Mouse (Mus musculus) heart, embryonic 12.5 days (tissue): Measurements from ENCODE around the gene 9930104L06Rik. TPM values are rescaled to one million over a fixed set of nuclear protein-coding genes. Genes with fewer than 3 reads are reported as not detected.
"Not testable (repeated sequence)": the region's sequence is repeated elsewhere in the genome, so short reads cannot be mapped to it uniquely, and the experiment has no call there.

Experiments
- ATAC-seq: fragments of 200-750 bp; cut with Nextera tagmentation; 2 replicates; pipeline ENCODE4 v1.8.0; 2017; ENCODE audit warnings: moderate TSS enrichment, moderate library complexity; ENCODE audit not compliant: insufficient number of reproducible peaks, low FRiP score
- H3K27ac ChIP-seq: fragments of 300-500 bp; sonication (generic); 2 replicates; pipeline ENCODE4 v1.5.1; 2016; ENCODE audit warnings: mild to moderate bottlenecking, moderate library complexity; ENCODE audit not compliant: poor library complexity, severe bottlenecking
- H3K27me3 ChIP-seq: fragments of 300-500 bp; sonication (generic); replicated peaks from 2 replicates; pipeline ENCODE4 v1.6.1; 2016; ENCODE audit warnings: mild to moderate bottlenecking, moderate library complexity
- H3K36me3 ChIP-seq: fragments of 300-500 bp; sonication (generic); 2 replicates; pipeline ENCODE4 v1.6.1; 2016; ENCODE audit warnings: mild to moderate bottlenecking, moderate library complexity
- H3K4me1 ChIP-seq: fragments of 300-500 bp; sonication (generic); replicated peaks from 2 replicates; pipeline ENCODE4 v1.6.1; 2016; ENCODE audit warnings: mild to moderate bottlenecking
- H3K4me2 ChIP-seq: fragments of 300-500 bp; sonication (generic); 2 replicates; pipeline ENCODE4 v1.6.1; 2016; ENCODE audit warnings: mild to moderate bottlenecking, moderate library complexity
- H3K4me3 ChIP-seq: fragments of 300-500 bp; sonication (generic); 2 replicates; pipeline ENCODE4 v1.5.1; 2016; ENCODE audit warnings: mild to moderate bottlenecking
- H3K9ac ChIP-seq: fragments of 300-500 bp; sonication (generic); 2 replicates; pipeline ENCODE4 v1.6.1; 2016; ENCODE audit warnings: mild to moderate bottlenecking, moderate library complexity
- H3K9me3 ChIP-seq: fragments of 300-500 bp; sonication (generic); replicated peaks from 2 replicates; pipeline ENCODE4 v1.6.1; 2016; ENCODE audit warnings: mild to moderate bottlenecking, moderate library complexity
- WGBS: fragments of 180-500 bp; shearing (Covaris S2); methylation state at CpG from one replicate; pipeline ENCODE4 v1.1.7; 2016; 5-methylcytosine and 5-hydroxymethylcytosine counted together
- polyA plus RNA-seq: library from polyadenylated mRNA; unstranded; fragments of >200 nt; fragmentation: Nextera tagmentation; extraction: Ambion mirVana; gene quantifications from 2 replicates; pipeline ENCODE4 v1.2.1, GENCODE M21; 2016

9930104L06Rik gene
- polyA plus RNA-seq, 1 experiment from 2014 or later = 9.9 TPM

DNA sequence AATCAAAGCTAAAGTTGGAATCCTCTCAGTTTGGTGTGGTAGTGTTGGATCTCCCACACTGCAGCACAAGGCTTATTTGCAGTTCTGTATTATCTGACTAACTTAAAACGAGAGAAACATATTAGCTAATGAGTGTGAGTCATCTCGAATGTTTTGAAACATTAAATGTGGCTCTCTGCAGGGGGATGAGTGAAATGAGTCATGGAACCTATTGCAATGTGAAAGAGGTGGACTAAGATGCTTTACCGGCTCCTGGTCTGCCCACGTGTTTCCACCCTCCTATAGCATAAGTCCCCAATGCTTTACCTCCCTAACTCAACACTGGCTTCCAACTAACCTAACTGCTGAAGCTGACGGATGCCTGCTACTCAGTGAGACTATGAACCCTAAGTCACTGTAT lies 8.7 kb upstream of the 9930104L06Rik start:
- H3K4me3 ChIP-seq = no peak overlapping the region
- H3K9me3 ChIP-seq = no peaks in the 10 kb centered on the region
- H3K27ac ChIP-seq = no peak overlapping the region
- no peaks in the 10 kb centered on the region for H3K27me3 ChIP-seq
- peaks cover 80% of the 10 kb centered on the region for H3K36me3 ChIP-seq
- H3K9ac ChIP-seq = no peak overlapping the region
- 93% methylated on average over 5 of the region's 5 CpGs for WGBS
- H3K4me1 ChIP-seq = no peaks in the 10 kb centered on the region
- no peak for ATAC-seq
- H3K4me2 ChIP-seq = no peak overlapping the region

DNA sequence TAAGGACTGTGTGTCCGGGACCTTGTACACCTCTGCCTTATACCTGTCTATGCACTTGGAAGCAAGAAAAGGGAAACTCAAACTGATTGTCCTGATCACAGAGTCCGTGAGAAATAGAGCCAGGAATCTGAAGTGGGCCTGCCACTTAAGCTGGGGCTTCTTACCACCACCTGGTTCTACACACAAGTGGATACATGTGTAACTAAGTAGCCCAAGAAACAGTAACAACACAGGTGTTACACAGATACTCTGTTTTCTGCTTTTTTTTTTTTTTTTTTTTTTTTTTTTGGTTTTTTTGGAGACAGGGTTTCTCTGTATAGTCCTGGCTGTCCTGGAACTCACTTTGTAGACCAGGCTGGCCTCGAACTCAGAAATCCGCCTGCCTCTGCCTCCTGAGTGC lies 2.4 kb downstream of the 9930104L06Rik start, which contains the start of gene Cdca8:
TSS of gene Cdca8 (minus strand) at position 101 of the 400 bp plus-strand sequence.
- H3K4me1 ChIP-seq = peaks cover 16% of the 10 kb centered on the region
- ATAC-seq, H3K27me3 ChIP-seq, H3K27ac ChIP-seq, H3K4me2 ChIP-seq, H3K9me3 ChIP-seq, H3K4me3 ChIP-seq, H3K9ac ChIP-seq: not testable (repeated sequence)
- H3K36me3 ChIP-seq = peaks cover 48% of the 10 kb centered on the region
- 89% methylated on average over 4 of the region's 4 CpGs for WGBS

DNA sequence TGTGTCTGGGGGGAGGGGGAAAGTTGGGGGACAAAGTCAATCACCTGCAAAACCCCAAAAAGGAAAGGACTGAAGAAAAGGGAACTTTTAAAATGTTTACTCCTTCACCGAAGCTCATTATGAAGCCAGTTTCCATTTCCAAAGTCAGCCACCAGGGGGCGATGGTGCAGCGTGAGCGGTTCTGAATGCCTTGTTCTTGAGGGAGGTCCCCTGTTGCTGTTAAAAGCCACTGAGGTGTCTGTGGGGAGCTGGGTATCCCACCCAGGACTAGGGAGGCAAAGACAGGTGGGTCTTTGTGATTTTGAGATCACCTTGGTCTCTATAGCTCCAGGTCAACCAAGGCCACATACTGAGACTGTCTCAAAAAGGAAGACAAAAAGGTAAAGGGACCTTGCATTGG lies 6.2 kb downstream of the 9930104L06Rik start:
- peaks cover 48% of the 10 kb centered on the region for H3K36me3 ChIP-seq
- no peak overlapping the region for H3K9ac ChIP-seq
- H3K4me3 ChIP-seq = no peak overlapping the region
- H3K27me3 ChIP-seq = no peaks in the 10 kb centered on the region
- 8% methylated on average over 4 of the region's 4 CpGs for WGBS
- no peaks in the 10 kb centered on the region; the same call in 1 of the 2 replicates for H3K4me1 ChIP-seq
- H3K9me3 ChIP-seq = no peaks in the 10 kb centered on the region
- no peak overlapping the region for H3K4me2 ChIP-seq
- no peak for ATAC-seq
- H3K27ac ChIP-seq = no peak overlapping the region

DNA sequence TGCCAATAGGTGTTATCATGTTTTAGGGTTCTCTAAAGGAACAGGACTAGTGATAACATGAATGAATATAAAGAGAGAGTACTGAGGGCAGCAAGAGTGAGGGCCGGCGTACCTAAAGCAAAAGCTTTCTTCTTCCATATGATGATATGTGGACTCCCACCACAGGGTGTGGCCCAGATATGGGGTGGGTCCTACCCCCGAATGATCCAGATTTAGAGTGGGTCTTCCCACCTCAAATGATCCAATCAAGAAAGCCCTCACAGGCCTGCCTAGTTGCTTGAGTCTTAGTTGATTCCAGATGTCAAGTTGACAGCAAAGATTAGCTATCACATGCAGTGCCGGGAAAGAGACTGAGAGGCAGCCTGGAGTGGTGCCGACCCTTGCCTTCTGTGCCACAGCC lies 6.9 kb downstream of the 9930104L06Rik start:
- WGBS = 55% methylated on average over 5 of the region's 5 CpGs
- no peaks in the 10 kb centered on the region for H3K4me1 ChIP-seq
- no peak for ATAC-seq
- no peaks in the 10 kb centered on the region for H3K27me3 ChIP-seq
- no peak overlapping the region for H3K4me3 ChIP-seq
- H3K9me3 ChIP-seq = no peaks in the 10 kb centered on the region
- no peak overlapping the region for H3K9ac ChIP-seq
- peaks cover 41% of the 10 kb centered on the region for H3K36me3 ChIP-seq
- H3K27ac ChIP-seq = no peak overlapping the region
- no peak overlapping the region for H3K4me2 ChIP-seq

DNA sequence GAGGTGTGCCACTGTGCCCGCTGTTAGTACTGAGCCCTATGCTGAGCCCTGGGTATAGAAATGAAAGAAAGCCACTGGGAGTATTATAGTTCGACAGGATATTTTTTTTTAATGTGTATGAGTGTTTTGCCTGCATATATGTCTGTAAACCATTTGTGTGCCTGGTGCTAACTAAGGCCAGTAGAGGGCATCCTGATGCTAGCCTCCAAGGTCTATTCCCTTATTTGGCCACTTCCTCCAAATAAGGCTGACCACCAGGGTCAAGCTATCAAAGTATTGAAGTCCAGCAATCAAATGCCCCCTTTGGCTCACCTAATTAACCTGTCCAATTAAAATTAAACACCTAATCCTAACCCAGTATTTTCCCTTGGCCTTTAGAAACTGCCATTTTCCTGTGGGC lies 8.1 kb downstream of the 9930104L06Rik start:
- no peak overlapping the region for H3K9ac ChIP-seq
- H3K4me1 ChIP-seq = no peaks in the 10 kb centered on the region
- H3K27ac ChIP-seq = no peak overlapping the region
- no peak overlapping the region for H3K4me2 ChIP-seq
- 67% methylated on average over 2 of the region's 2 CpGs for WGBS
- no peaks in the 10 kb centered on the region for H3K9me3 ChIP-seq
- no peak for ATAC-seq
- H3K4me3 ChIP-seq = no peak overlapping the region
- H3K36me3 ChIP-seq = peaks cover 31% of the 10 kb centered on the region
- no peaks in the 10 kb centered on the region for H3K27me3 ChIP-seq

DNA sequence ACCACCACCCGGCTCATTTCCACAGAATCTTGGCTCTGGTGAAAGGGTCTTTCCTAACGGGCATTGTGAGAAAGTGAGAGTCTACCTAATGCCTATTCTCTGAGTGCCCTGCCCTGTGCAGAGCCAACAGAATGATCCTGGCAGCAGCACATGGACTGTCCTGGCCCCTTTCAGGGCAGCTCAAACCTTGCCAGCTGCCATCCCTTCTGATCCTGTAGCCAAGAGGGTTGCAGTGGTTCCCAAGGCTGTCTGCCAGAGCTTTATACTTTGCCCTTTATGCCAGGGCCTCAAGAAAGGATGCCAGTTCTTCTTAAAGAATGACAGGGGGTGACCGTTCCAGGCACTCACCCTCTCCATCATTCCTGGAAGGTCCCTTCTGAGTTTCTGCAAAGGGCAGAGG lies 12.6 kb downstream of the 9930104L06Rik start:
- WGBS = 72% methylated on average over 3 of the region's 3 CpGs
- no peak overlapping the region for H3K9ac ChIP-seq

DNA sequence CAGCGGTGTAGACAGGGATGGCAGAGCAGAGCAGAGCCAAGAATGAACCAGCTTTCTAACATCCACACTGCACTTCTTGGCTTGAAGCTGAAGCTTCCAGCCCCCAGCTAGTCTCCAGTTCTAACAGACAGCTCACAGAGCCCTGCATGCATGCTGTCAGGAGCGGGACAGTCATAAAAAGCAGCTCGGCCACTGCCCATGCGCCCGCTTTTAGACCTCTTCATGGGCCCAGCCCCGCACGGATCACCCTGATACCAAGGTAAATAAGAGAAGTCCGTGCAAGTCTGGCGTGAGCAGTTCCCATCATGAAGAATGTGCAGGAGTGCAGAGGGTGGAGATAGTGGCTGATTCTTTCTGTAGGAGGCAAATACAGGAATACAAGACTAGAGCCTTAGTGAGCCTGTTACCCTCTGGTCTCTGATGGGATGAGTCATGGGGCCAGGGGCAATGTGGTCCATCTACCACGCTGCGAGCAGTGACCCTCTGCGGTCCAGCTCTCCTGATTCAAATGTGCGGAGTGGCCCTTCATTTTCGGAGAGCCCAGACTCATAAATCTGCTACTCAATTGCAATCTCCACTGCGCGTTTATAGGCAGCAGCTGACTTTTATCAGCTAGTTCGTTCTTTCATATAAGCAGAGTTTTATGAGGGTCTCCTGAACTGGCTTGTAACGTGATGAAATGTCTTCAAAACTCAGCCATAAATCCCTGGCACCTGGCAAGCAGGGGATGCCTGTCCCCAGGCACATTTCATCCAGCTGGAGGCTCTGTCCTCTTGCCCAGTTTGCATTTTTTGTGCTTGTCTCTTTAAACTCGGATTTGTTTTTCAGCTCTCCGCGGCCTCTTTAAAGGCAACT lies 13.6 kb downstream of the 9930104L06Rik start:
- no peak overlapping the region for H3K27ac ChIP-seq
- H3K9me3 ChIP-seq = no peaks in the 10 kb centered on the region
- H3K27me3 ChIP-seq = no peaks in the 10 kb centered on the region; the same call in 1 of the 2 replicates
- no peak overlapping the region for H3K4me2 ChIP-seq
- no peaks in the 10 kb centered on the region for H3K4me1 ChIP-seq
- H3K4me3 ChIP-seq = no peak overlapping the region
- no peak for ATAC-seq
- no peak overlapping the region for H3K9ac ChIP-seq
- WGBS = 75% methylated on average over 21 of the region's 21 CpGs
- no peaks in the 10 kb centered on the region for H3K36me3 ChIP-seq

More for the DNA sequence above, 12.6 kb downstream of the 9930104L06Rik start:
- H3K27ac ChIP-seq = no peak overlapping the region
- no peak for ATAC-seq
- no peak overlapping the region for H3K4me3 ChIP-seq
- H3K36me3 ChIP-seq = no peaks in the 10 kb centered on the region
- no peak overlapping the region for H3K4me2 ChIP-seq
- H3K27me3 ChIP-seq = no peaks in the 10 kb centered on the region; the same call in 1 of the 2 replicates
- H3K4me1 ChIP-seq = no peaks in the 10 kb centered on the region
- no peaks in the 10 kb centered on the region for H3K9me3 ChIP-seq

DNA sequence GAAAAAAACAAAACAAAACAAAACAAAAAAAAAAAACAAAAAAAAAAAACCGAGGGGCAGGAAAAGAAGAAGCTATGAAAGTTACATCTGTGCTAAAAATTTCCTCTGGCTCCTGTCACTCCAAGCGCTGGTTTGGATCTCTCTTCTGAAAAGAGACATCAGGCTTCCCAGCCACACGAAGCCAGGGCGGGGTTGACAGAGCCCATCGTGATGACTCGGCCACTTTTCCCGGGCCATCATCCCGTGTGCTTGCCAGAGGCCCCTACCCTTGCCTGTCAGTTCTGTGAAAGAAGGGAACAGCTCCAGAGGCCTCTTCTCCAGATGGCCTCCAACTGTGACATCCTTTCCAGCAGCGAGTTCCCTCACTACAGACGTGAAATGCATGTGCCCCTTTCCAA lies 14.2 kb downstream of the 9930104L06Rik start:
- H3K36me3 ChIP-seq = no peaks in the 10 kb centered on the region
- H3K4me2 ChIP-seq = no peak overlapping the region
- 31% methylated on average over 10 of the region's 10 CpGs for WGBS
- no peaks in the 10 kb centered on the region for H3K9me3 ChIP-seq
- no peak overlapping the region for H3K27ac ChIP-seq
- H3K27me3 ChIP-seq = no peaks in the 10 kb centered on the region; the same call in 1 of the 2 replicates
- no peak overlapping the region for H3K9ac ChIP-seq
- H3K4me3 ChIP-seq = no peak overlapping the region
- H3K4me1 ChIP-seq = no peaks in the 10 kb centered on the region
- no peak for ATAC-seq

DNA sequence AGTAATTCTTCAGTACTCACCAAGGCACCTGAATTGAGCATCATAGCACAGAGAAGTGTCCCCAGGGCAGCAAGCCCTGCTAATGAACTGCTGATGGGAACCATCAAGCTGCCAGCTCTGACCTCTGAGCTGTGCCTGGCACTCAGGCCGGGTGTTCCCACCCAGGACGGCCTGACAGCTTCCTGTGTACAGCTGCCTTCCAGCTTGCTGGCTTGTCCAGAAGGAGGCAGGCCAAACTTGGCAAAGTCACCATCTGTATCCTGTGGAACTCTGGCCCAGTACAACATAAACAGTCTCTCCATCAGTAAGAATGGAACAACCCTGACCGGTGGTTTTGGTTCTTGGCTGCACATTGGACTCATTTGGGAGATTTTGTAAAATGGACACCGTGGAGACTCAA lies 16.7 kb downstream of the 9930104L06Rik start:
- 58% methylated on average over 4 of the region's 4 CpGs for WGBS
- Histone ChIP-seq H3K36me3 (no peaks in the 10 kb centered on the region), H3K4me2 (no peak overlapping the region), H3K27ac (no peak overlapping the region), H3K4me1 (no peaks in the 10 kb centered on the region), H3K9me3 (no peaks in the 10 kb centered on the region), H3K27me3 (no peaks in the 10 kb centered on the region; the same call in 1 of the 2 replicates), H3K4me3 (no peak overlapping the region), H3K9ac (0 out of 2 replicates have a peak overlapping the region, but pooled peaks have one; percentile 17)
- no peak for ATAC-seq

DNA sequence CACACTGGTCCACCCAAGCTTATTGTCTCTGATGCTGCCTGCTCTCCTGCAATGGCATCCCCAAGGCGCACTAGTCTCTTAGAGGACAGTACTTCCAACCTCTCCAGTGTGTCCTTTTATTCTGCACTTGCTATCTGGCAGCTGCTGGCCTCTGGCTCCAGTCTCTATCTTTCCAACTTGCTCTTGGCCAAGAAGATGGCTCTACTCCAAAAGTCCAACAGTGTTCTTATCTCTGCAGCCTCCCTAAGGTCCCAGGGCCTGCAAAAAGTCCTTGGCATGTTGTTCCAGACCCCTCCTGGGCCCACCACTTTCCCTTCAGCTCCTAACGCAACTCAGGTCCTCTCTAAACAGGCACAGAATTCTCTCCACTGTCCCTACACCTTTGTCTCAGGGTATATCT lies 20.4 kb downstream of the 9930104L06Rik start:
- ATAC-seq = no peak
- no peaks in the 10 kb centered on the region for H3K9me3 ChIP-seq
- no peak overlapping the region for H3K9ac ChIP-seq
- H3K36me3 ChIP-seq = no peaks in the 10 kb centered on the region
- 66% methylated on average over 2 of the region's 2 CpGs for WGBS
- H3K27me3 ChIP-seq = no peaks in the 10 kb centered on the region; the same call in 1 of the 2 replicates
- H3K4me1 ChIP-seq = no peaks in the 10 kb centered on the region
- no peak overlapping the region for H3K4me2 ChIP-seq
- no peak overlapping the region for H3K4me3 ChIP-seq
- no peak overlapping the region for H3K27ac ChIP-seq

DNA sequence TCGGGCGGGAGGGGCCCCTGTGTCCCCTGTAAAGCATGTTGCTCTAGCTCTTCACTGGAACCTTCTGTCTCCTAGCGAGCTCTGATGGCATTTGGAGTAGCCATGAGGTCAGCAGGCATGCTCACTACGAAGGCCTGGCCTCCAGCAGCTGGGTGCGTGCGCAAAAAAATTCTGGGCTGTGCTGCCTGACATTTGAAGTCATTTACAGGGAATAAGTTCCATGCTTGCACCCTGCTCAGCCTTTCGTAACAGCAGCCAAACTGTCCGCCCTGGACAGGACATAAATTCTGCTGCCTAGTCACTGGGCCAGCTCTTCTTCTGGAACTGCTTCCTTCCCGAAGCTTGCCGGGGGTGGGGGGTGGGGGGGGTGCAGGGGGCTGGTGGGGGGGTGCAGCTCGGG lies 22.2 kb downstream of the 9930104L06Rik start:
- no peaks in the 10 kb centered on the region for H3K4me1 ChIP-seq
- H3K4me3 ChIP-seq = no peak overlapping the region
- no peak overlapping the region for H3K4me2 ChIP-seq
- no peak overlapping the region for H3K27ac ChIP-seq
- H3K9ac ChIP-seq = no peak overlapping the region
- no peaks in the 10 kb centered on the region for H3K27me3 ChIP-seq
- no peaks in the 10 kb centered on the region for H3K9me3 ChIP-seq
- no peaks in the 10 kb centered on the region for H3K36me3 ChIP-seq
- WGBS = 58% methylated on average over 11 of the region's 11 CpGs
- ATAC-seq = no peak
